Mouse (Mus musculus): Measurements from ENCODE around the gene Hist2h3c1. TPM values are rescaled to one million over a fixed set of nuclear protein-coding genes. Genes with fewer than 3 reads are reported as not detected.
"Not testable (repeated sequence)": the region's sequence is repeated elsewhere in the genome, so short reads cannot be mapped to it uniquely, and the experiment has no call there.

Gene Hist2h3c1
- polyA plus RNA-seq, 1 experiment = not detected

GRCm38 (mm10) chr3:96235836-96236235, 10.6 kb upstream of the Hist2h3c1 start:
- no peak overlapping the region for H3K4me2 ChIP-seq (ENCODE audit: low read depth)
- no peak overlapping the region for H3ac ChIP-seq (ENCODE audit: control insufficient read depth, insufficient read length)
- peak; percentile 50 for TF ChIP-seq POLR2AphosphoS2 (IDR thresholded peaks at IDR 0.05; ENCODE audit: insufficient read length, low read depth)
- no peak for TF ChIP-seq TCF3 (IDR thresholded peaks at IDR 0.05; ENCODE audit: insufficient read length, low read depth)
- H3K79me2 ChIP-seq (ENCODE audit: control insufficient read depth, insufficient read depth) = no peaks in the 10 kb centered on the region
- H3K27me3 ChIP-seq (ENCODE audit: control insufficient read depth, insufficient read depth, insufficient read length) = no peaks in the 10 kb centered on the region
- peak overlapping the region; percentile 31 for H3K4me3 ChIP-seq
- H3K36me3 ChIP-seq (ENCODE audit: control insufficient read depth, insufficient read depth) = no peaks in the 10 kb centered on the region

- no peaks in the 10 kb centered on the region for H3K36me3 ChIP-seq (ENCODE audit: control insufficient read depth, insufficient read depth)
- H3K4me3 ChIP-seq = peak overlapping the region; percentile 31
- H3K4me2 ChIP-seq (ENCODE audit: low read depth) = peak overlapping the region; percentile 85
- H3K79me2 ChIP-seq (ENCODE audit: control insufficient read depth, insufficient read depth) = no peaks in the 10 kb centered on the region
- TF ChIP-seq E2F4 (IDR thresholded peaks at IDR 0.05; ENCODE audit: insufficient read depth) = no peak
- no peak for TF ChIP-seq TCF3 (IDR thresholded peaks at IDR 0.05; ENCODE audit: insufficient read length, low read depth)
- TF ChIP-seq REST (IDR thresholded peaks at IDR 0.05; ENCODE audit: insufficient read depth, insufficient read length) = no peak
- no peak for TF ChIP-seq MYOG (IDR thresholded peaks at IDR 0.05; ENCODE audit: control insufficient read depth in 1 of 3, insufficient read depth in 1 of 3, insufficient read length in 2 of 3, low read depth in 2 of 3)
- TF ChIP-seq TCF12 (IDR thresholded peaks at IDR 0.05; ENCODE audit: insufficient read depth, poor library complexity, severe bottlenecking) = no peak
- no peak for TF ChIP-seq SRF (IDR thresholded peaks at IDR 0.05; ENCODE audit: control insufficient read depth, insufficient read length, low read depth)
- TF ChIP-seq CEBPB (IDR thresholded peaks at IDR 0.05; ENCODE audit: insufficient read depth, poor library complexity, severe bottlenecking) = no peak
- TF ChIP-seq POLR2A (IDR thresholded peaks at IDR 0.05; ENCODE audit: insufficient read length, low read depth) = no peak
- TF ChIP-seq MAX (IDR thresholded peaks at IDR 0.05; ENCODE audit: low read depth) = no peak
- TF ChIP-seq USF1 (IDR thresholded peaks at IDR 0.05; ENCODE audit: low read depth) = no peak
- TF ChIP-seq POLR2AphosphoS2 (IDR thresholded peaks at IDR 0.05; ENCODE audit: insufficient read length, low read depth) = no peak
- no peak for TF ChIP-seq MYOD1 (IDR thresholded peaks at IDR 0.05; ENCODE audit: control insufficient read depth in 1 of 3, insufficient read length in 2 of 3, low read depth in 2 of 3)
- no peaks in the 10 kb centered on the region for H3K27me3 ChIP-seq (ENCODE audit: control insufficient read depth, insufficient read depth, insufficient read length)
- H3ac ChIP-seq (ENCODE audit: control insufficient read depth, insufficient read length) = no peak overlapping the region
Observed at GRCm38 (mm10) chr3:96236834-96237334, 9.6 kb upstream of the Hist2h3c1 start.

- no peak overlapping the region for H3ac ChIP-seq (ENCODE audit: control insufficient read depth, insufficient read length)
- peak overlapping the region; percentile 85 for H3K4me2 ChIP-seq (ENCODE audit: low read depth)
- H3K36me3 ChIP-seq (ENCODE audit: control insufficient read depth, insufficient read depth) = no peaks in the 10 kb centered on the region
- H3K27me3 ChIP-seq (ENCODE audit: control insufficient read depth, insufficient read depth, insufficient read length) = no peaks in the 10 kb centered on the region
- peak overlapping the region; percentile 31 for H3K4me3 ChIP-seq
- no peak for TF ChIP-seq REST (IDR thresholded peaks at IDR 0.05; ENCODE audit: insufficient read depth, insufficient read length)
- TF ChIP-seq POLR2AphosphoS2 (IDR thresholded peaks at IDR 0.05; ENCODE audit: insufficient read length, low read depth) = peak; percentile 15
- TF ChIP-seq MYOD1 (IDR thresholded peaks at IDR 0.05; ENCODE audit: control insufficient read depth in 1 of 3, insufficient read length in 2 of 3, low read depth in 2 of 3) = no peak
- peak; percentile 22 for TF ChIP-seq POLR2A (IDR thresholded peaks at IDR 0.05; ENCODE audit: insufficient read length, low read depth)
- TF ChIP-seq SRF (IDR thresholded peaks at IDR 0.05; ENCODE audit: control insufficient read depth, insufficient read length, low read depth) = no peak
- H3K79me2 ChIP-seq (ENCODE audit: control insufficient read depth, insufficient read depth) = no peaks in the 10 kb centered on the region
Observed at GRCm38 (mm10) chr3:96237335-96237903, 9.1 kb upstream of the Hist2h3c1 start.

- H3K4me2 ChIP-seq (ENCODE audit: low read depth) = peak overlapping the region; percentile 85
- H3K4me3 ChIP-seq = peak overlapping the region; percentile 31
- H3K27me3 ChIP-seq (ENCODE audit: control insufficient read depth, insufficient read depth, insufficient read length) = no peaks in the 10 kb centered on the region
- TF ChIP-seq POLR2A (IDR thresholded peaks at IDR 0.05; ENCODE audit: insufficient read length, low read depth) (peak; percentile 60), MAX (IDR thresholded peaks at IDR 0.05; ENCODE audit: low read depth) (no peak), POLR2AphosphoS2 (IDR thresholded peaks at IDR 0.05; ENCODE audit: insufficient read length, low read depth) (peak; percentile 95)
- no peaks in the 10 kb centered on the region for H3K36me3 ChIP-seq (ENCODE audit: control insufficient read depth, insufficient read depth)
- no peaks in the 10 kb centered on the region for H3K79me2 ChIP-seq (ENCODE audit: control insufficient read depth, insufficient read depth)
- H3ac ChIP-seq (ENCODE audit: control insufficient read depth, insufficient read length) = no peak overlapping the region
Observed at GRCm38 (mm10) chr3:96237904-96238511, 8.5 kb upstream of the Hist2h3c1 start.

GRCm38 (mm10) chr3:96238954-96239793, 7.3 kb upstream of the Hist2h3c1 start, which contains the start of gene Hist2h3c2:
TSS of gene Hist2h3c2 (minus strand) at chr3:96239127.
- not testable (repeated sequence) for H3K79me2 ChIP-seq (ENCODE audit: control insufficient read depth, insufficient read depth); H3K27me3 ChIP-seq (ENCODE audit: control insufficient read depth, insufficient read depth, insufficient read length); H3K36me3 ChIP-seq (ENCODE audit: control insufficient read depth, insufficient read depth); H3ac ChIP-seq (ENCODE audit: control insufficient read depth, insufficient read length)
- peak within 1 kb of the TSS; percentile 31 for H3K4me3 ChIP-seq
- H3K4me2 ChIP-seq (ENCODE audit: low read depth) = peak within 1 kb of the TSS; percentile 85
- peak; percentile 44 for TF ChIP-seq POLR2A (IDR thresholded peaks at IDR 0.05; ENCODE audit: insufficient read length, low read depth)
- peak; percentile 51 for TF ChIP-seq POLR2AphosphoS2 (IDR thresholded peaks at IDR 0.05; ENCODE audit: insufficient read length, low read depth)

All from myocyte (in vitro differentiated cells).